Mouse (Mus musculus) natural killer cell, adult 2 months (primary cell): ENCODE measurements around the gene Pdzd4.

ENCODE experiments used
- DNase-seq, 2 experiments: peaks; one replicate each; pipeline ENCODE4 v3.0.0; 2022; ENCODE audit warnings: low spot score in 2 of 2

Pdzd4 gene

GRCm38 (mm10) chrX:73786364-73787224 is 38.2 kb downstream of the Pdzd4 start, which contains the start of the genes Idh3g and Ssr4:
Idh3g (minus strand) TSS chrX:73786897.
Ssr4 (plus strand) TSS chrX:73787028.
- DNase-seq: peak; percentile 94 to 95

DNA sequence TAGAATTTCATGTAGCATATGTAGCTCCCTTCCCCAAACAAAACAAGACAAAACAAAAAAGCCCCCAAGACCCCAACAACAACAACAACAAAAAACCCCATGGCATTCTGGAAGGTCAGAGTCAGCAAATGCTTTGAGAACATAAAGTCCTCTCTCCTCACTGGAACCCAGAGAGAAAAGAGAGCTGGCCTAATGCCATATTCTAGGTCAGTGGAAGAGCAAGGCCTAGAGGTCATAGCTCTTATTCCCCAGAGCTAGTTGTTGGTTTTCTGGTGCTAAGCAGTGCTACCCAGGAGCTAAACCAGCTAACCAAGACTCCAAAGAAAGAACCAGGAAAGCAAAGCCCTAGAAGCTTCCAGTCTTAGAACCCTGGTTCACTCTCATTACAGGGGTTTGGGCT is 39.1 kb downstream of the Pdzd4 start:
- no peak for DNase-seq

DNA sequence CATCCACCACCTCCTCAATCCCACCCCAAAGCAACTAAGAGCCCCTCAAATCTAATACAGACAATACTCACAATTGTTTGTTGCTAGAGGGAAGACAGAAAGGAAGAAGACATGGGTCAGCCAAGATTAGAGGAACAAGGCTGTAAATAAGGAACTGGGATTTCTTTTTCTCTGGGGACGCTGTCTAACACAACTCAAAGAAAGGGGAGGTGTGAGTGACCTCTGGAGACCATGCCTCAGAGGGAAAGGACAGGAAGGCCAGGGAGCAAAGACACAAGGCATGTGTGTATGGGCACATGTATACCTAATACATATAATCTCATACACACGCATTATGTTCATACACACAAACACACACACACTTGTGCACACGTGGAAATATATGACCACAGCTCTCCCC is 42.5 kb downstream of the Pdzd4 start:
- DNase-seq: no peak

- no peak for DNase-seq
These were observed 49.8 kb downstream of the Pdzd4 start for GRCm38 (mm10) chrX:73774802-73775483.

GRCm38 (mm10) chrX:73774168-73774760 is 50.5 kb downstream of the Pdzd4 start, which contains the start of gene Srpk3:
Srpk3 (plus strand) TSS chrX:73774405.
- peak in 1 of 2 experiments; percentile 24 for DNase-seq

- DNase-seq: no peak
These were observed 57.5 kb downstream of the Pdzd4 start for GRCm38 (mm10) chrX:73767267-73767666.

- peak in 1 of 2 experiments; percentile 12 for DNase-seq
These were observed 59.5 kb downstream of the Pdzd4 start for GRCm38 (mm10) chrX:73765311-73765710.

DNA sequence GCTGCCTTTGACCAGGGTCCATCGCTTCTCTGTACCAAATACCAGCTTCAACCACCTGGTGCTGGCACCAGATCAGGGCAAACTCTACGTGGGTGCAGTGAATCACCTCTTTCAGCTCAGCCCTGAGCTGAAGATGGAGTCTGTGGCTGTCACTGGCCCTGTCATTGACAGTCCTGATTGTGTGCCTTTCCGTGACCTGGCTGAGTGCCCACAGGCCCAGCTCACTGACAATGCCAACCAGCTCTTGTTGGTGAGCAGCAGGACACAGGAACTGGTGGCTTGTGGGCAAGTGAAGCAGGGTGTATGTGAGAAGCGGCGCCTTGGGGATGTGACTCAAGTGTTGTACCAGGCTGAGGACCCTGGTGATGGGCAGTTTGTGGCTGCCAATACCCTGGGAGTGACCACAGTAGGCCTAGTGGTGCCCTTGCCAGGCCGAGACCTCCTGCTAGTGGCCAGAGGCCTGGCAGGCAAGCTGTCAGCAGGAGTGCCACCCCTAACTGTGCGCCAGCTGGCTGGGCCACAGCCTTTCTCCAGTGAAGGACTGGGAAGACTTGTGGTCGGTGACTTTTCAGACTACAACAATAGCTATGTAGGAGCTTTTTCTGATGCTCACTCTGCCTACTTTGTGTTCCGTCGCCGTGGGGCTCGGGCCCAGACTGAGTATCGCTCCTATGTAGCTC is 66.0 kb downstream of the Pdzd4 start:
- DNase-seq: peak; percentile 20 to 59

DNA sequence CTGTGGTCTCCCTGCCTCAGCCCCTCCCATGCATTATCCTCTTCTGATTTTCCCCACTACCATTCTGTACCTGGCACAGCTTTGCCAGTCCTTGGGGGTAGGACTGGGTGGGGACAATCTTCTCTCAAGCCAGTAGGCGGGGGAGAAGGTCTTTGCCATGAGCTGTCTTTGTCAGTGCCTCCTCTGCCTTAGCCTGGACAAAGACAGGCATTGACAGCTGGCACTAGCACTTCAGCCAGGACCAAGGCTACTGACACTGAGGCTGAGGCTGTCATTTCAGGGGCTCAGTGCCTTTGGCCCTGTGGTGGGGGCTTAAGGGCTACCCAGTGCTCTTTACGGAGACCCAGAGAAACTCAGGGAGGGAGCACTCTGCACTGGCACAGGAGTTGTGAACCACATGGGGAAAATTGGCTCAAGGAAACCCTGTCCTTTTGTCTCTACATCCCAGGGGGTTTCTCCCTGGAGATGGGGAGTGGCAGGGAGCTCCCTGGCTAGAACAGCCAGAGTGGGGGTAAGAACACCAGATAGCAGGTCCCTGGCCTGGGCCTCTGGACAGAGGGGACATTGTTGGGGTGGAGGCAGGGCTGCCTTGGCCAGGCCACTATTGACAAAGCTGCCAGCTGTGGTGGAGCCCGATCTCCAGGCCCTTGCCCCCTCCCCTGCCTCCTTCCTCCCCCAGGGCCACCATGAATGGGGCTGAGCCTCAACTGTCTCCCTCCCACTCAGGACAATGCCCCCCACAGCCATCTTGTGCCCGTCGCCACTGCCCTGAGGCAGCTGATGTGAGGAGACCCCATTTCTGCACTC is 68.2 kb downstream of the Pdzd4 start, which contains the start of gene Plxnb3:
Gene Plxnb3 (plus strand): TSS at position 757 of the 807 bp plus-strand sequence.
- DNase-seq: no peak

DNA sequence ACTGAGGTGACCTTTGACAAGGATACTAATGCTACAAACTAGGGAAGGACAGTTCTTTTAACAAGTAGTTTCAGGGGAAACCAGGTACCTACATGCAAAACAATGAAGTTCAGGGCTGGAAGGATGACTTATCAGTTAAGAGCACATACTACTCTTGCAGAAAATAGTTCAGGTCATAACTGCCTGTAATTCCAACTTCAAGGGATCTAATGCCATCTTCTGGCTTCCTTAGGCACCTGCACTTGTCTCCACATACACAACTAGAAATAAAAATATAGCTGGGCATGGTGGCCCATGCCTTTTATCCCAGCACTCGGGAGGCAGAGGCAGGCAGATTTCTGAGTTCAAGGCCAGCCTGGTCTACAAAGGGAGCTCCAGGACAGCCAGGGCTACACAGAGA is 75.8 kb downstream of the Pdzd4 start:
- DNase-seq: no peak

GRCm38 (mm10) chrX:73744774-73745481 is 79.8 kb downstream of the Pdzd4 start:
- DNase-seq: no peak
